Mouse (Mus musculus): ENCODE results near the gene B230118H07Rik. TPM values are rescaled to one million over a fixed set of nuclear protein-coding genes. Genes with fewer than 3 reads are reported as not detected.

The B230118H07Rik gene
- polyA plus RNA-seq, 1 experiment = 0.46 TPM

DNA sequence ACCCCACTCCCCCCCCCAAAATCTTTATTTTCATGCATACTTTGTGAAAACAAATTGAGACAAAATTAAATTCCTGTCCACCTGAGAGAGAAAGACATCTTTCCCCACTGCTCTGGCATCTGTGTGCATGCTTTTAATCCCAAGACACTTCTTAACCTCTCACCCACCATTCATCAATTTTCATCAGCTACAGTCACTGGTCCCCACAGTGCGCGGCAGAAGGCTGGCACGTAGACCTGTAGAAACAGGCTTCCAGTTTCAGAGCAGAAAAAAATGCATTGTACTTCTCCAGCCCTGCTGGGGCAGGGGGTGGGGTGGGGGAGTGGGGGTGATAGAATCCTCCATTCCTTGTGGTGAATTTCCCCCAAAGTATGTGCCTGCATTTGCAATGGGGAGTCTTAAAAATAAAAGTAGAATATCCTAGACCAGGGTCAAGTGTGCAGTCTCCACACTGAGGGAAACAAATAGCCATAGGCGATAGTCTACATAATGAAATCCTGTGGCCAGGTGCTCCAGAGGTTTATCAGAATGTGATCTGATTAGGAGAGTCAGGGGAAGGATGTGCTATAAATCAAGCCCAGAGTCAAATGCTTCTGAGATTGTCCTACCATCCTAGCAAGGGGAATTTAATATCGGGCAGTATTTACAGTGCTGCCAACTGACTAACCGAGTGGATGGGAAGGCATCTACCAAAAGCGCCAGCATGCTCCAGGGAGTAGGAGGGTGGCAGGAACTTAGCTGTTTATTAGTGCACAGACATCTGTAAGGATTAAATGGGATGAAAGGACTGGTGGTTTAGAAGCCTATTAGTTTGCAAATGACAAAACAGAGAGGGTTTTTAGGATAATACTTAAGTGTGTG is 10.1 kb downstream of the B230118H07Rik start:
- Histone ChIP-seq H3K27me3 (ENCODE audit: control insufficient read depth, insufficient read depth, low read length) (no peaks in the 10 kb centered on the region), H3K4me3 (ENCODE audit: low read depth, low read length) (no peak overlapping the region), H3K27ac (ENCODE audit: insufficient read depth, low read depth, low read length) (no peak overlapping the region), H3K36me3 (ENCODE audit: control insufficient read depth, insufficient read depth, low read length) (no peaks in the 10 kb centered on the region), H3K4me1 (ENCODE audit: control insufficient read depth, insufficient read depth, insufficient read length, low read length) (no peaks in the 10 kb centered on the region)
- TF ChIP-seq POLR2A (IDR thresholded peaks at IDR 0.05; ENCODE audit: low read depth, low read length) = no peak
- no peak for TF ChIP-seq CTCF (IDR thresholded peaks at IDR 0.05; ENCODE audit: extremely low read depth, insufficient read length, insufficient replicate concordance, low read depth, low read length)
- 63% methylated on average over 7 of the region's 7 CpGs for WGBS

DNA sequence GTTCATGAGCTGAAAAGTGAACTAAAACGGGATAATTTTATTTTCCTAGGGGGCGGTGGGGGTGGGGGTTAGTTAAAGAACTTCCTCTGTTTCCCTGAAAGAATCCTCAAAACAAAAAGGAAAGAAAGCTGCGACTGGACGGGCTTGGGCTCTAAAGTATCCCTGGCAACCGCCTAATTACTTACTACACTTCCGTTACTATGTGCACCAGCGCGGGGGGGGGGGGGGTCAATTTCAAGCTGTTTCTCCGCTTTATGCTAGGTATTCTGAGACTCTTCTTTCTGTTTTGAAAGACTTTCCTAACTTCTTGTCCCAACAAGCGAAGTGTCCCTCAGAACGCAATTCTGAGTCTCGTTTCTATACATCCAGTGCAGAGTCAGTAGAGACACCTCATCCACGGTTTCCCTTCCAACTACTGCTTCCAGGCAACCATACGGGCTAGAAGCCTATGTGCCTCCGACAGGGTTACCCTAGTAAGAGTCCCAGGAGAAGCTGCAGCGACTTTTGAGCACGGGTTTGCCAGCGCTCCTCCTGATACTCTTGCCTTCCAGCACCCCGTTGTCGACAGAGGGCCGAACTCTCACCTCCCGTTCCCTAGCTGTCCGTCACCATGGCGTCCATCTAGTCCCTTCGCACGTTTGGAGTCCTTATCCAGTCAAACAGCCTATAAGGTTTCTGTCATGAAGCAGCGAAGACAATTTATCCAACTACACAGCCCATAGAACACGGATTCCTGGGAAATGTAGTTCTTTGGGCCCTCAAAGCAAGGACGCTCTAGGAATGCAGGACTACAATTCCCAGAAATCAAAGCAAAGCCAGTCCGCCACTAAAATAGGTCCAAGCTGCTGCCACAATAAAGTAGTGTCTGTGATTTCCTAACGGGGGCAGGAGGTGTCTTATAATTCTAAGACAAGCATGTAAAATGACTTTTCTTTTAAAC is 20.8 kb downstream of the B230118H07Rik start:
- TF ChIP-seq CTCF (IDR thresholded peaks at IDR 0.05; ENCODE audit: extremely low read depth, insufficient read length, insufficient replicate concordance, low read depth, low read length) (peak; percentile 5; the same call in 1 of the 2 replicates), POLR2A (IDR thresholded peaks at IDR 0.05; ENCODE audit: low read depth, low read length) (no peak)
- H3K27ac ChIP-seq (ENCODE audit: insufficient read depth, low read depth, low read length) = peak overlapping the region; percentile 51
- WGBS = 3% methylated on average over 31 of the region's 31 CpGs
- H3K27me3 ChIP-seq (ENCODE audit: control insufficient read depth, insufficient read depth, low read length) = no peaks in the 10 kb centered on the region
- H3K36me3 ChIP-seq (ENCODE audit: control insufficient read depth, insufficient read depth, low read length) = no peaks in the 10 kb centered on the region
- H3K4me1 ChIP-seq (ENCODE audit: control insufficient read depth, insufficient read depth, insufficient read length, low read length) = no peaks in the 10 kb centered on the region
- H3K4me3 ChIP-seq (ENCODE audit: low read depth, low read length) = peak overlapping the region; percentile 89

DNA sequence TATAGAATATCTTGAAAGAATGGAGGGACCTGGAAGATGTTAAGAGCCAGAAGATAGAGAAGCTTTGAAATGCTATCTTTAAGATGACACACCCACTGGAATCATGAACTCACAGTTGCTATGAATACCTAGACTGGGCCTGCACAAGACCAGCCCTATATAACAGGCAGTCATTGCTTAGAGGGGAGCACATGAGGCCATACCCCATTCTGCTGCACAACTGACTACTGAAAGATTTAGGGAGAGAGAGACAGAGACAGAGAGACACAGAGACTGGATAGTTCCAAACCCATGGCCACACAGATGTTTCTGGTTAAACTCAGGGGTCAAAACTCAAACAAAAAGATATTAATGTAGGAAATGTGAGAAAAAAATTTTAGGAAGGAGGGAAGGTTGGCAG is 22.1 kb downstream of the B230118H07Rik start:
- no peaks in the 10 kb centered on the region for H3K4me1 ChIP-seq (ENCODE audit: control insufficient read depth, insufficient read depth, insufficient read length, low read length)
- no peak overlapping the region for H3K27ac ChIP-seq (ENCODE audit: insufficient read depth, low read depth, low read length)
- H3K27me3 ChIP-seq (ENCODE audit: control insufficient read depth, insufficient read depth, low read length) = no peaks in the 10 kb centered on the region
- TF ChIP-seq CTCF (IDR thresholded peaks at IDR 0.05; ENCODE audit: extremely low read depth, insufficient read length, insufficient replicate concordance, low read depth, low read length) (no peak), POLR2A (IDR thresholded peaks at IDR 0.05; ENCODE audit: low read depth, low read length) (no peak)
- no peaks in the 10 kb centered on the region for H3K36me3 ChIP-seq (ENCODE audit: control insufficient read depth, insufficient read depth, low read length)
- H3K4me3 ChIP-seq (ENCODE audit: low read depth, low read length) = no peak overlapping the region

DNA sequence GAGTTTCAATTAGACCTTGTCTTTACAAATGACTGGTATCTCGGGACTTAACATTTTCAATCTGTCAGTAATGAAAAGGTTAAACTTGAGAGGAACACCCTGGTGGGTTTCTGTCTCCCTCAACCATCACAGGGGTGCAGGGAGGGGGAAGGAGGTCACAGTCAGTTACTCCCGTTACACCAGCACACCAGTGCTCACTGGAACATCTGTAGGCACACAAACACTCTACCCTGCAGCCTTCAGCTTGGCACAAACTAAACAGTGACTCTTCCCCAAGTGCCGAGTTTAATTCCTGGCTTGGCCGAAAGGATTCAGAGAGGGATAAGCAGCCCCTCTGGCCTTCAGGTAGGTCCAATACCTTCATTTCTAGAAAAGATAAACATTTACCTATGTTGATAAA is 24.8 kb downstream of the B230118H07Rik start, which contains the start of gene Rag2:
Rag2 (plus strand) TSS at position 193 of the 400 bp plus-strand sequence.
- no peaks in the 10 kb centered on the region for H3K4me1 ChIP-seq (ENCODE audit: control insufficient read depth, insufficient read depth, insufficient read length, low read length)
- no peaks in the 10 kb centered on the region; the same call in 1 of the 2 replicates for H3K27me3 ChIP-seq (ENCODE audit: control insufficient read depth, insufficient read depth, low read length)
- no peak within 1 kb of the TSS for H3K4me3 ChIP-seq (ENCODE audit: low read depth, low read length)
- WGBS = 60% methylated on average over 4 of the region's 4 CpGs
- H3K27ac ChIP-seq (ENCODE audit: insufficient read depth, low read depth, low read length) = no peak within 1 kb of the TSS
- H3K36me3 ChIP-seq (ENCODE audit: control insufficient read depth, insufficient read depth, low read length) = no peaks in the 10 kb centered on the region
- TF ChIP-seq CTCF (IDR thresholded peaks at IDR 0.05; ENCODE audit: extremely low read depth, insufficient read length, insufficient replicate concordance, low read depth, low read length) (no peak), POLR2A (IDR thresholded peaks at IDR 0.05; ENCODE audit: low read depth, low read length) (no peak)

DNA sequence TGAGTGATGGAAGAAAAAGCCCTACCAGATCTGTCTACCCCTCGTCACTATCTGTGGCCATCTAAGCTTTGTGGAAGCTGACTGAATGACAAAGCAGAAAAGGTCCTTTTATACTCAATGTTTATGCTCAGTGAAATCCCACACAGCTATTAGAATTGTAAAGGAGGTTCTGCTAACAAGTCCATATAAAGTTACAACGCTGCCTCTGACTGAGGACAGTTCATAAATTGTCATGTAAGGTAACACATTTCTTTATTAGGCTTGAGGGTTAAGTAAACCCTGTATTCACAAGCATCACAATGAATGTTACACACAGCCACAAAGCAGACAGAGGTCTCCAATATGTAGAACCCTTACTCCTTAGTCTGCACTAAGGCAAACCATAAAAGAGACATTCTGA is 25.3 kb downstream of the B230118H07Rik start:
- TF ChIP-seq POLR2A (IDR thresholded peaks at IDR 0.05; ENCODE audit: low read depth, low read length) = no peak
- no peak for TF ChIP-seq CTCF (IDR thresholded peaks at IDR 0.05; ENCODE audit: extremely low read depth, insufficient read length, insufficient replicate concordance, low read depth, low read length)
- Histone ChIP-seq H3K4me1 (ENCODE audit: control insufficient read depth, insufficient read depth, insufficient read length, low read length) (no peaks in the 10 kb centered on the region), H3K36me3 (ENCODE audit: control insufficient read depth, insufficient read depth, low read length) (no peaks in the 10 kb centered on the region), H3K27me3 (ENCODE audit: control insufficient read depth, insufficient read depth, low read length) (no peaks in the 10 kb centered on the region; the same call in 1 of the 2 replicates), H3K27ac (ENCODE audit: insufficient read depth, low read depth, low read length) (no peak overlapping the region), H3K4me3 (ENCODE audit: low read depth, low read length) (no peak overlapping the region)
- 63% methylated on average over 2 of the region's 2 CpGs for WGBS

DNA sequence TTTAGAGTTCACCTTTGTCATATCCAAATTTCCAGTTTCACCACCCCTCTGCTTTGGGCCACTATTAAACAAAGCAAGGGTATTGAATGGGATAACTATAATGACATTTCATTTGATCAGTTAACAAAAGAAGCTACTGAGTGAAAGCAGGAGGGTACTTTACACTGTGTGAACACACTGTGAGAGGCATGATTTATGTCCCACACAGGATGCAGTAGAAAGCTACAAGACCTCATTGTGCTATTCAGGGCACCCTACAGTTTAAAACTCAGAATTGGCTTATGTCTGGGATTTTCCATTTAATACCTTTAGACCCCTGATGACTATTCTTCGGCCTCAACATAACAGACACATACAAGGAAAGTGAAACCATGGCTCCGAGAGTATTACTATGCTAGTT is 26.3 kb downstream of the B230118H07Rik start:
- H3K36me3 ChIP-seq (ENCODE audit: control insufficient read depth, insufficient read depth, low read length) = no peaks in the 10 kb centered on the region
- H3K27ac ChIP-seq (ENCODE audit: insufficient read depth, low read depth, low read length) = no peak overlapping the region
- 68% methylated on average over 2 of the region's 2 CpGs for WGBS
- no peaks in the 10 kb centered on the region for H3K4me1 ChIP-seq (ENCODE audit: control insufficient read depth, insufficient read depth, insufficient read length, low read length)
- H3K4me3 ChIP-seq (ENCODE audit: low read depth, low read length) = no peak overlapping the region
- no peaks in the 10 kb centered on the region; the same call in 1 of the 2 replicates for H3K27me3 ChIP-seq (ENCODE audit: control insufficient read depth, insufficient read depth, low read length)
- TF ChIP-seq POLR2A (IDR thresholded peaks at IDR 0.05; ENCODE audit: low read depth, low read length) (no peak), CTCF (IDR thresholded peaks at IDR 0.05; ENCODE audit: extremely low read depth, insufficient read length, insufficient replicate concordance, low read depth, low read length) (no peak)
